Mouse (Mus musculus) kidney, adult 2 months (tissue): ENCODE results near the gene Olfr478. TPM values are rescaled to one million over a fixed set of nuclear protein-coding genes. Genes with fewer than 3 reads are reported as not detected.
"Not testable (repeated sequence)": the region's sequence is repeated elsewhere in the genome, so short reads cannot be mapped to it uniquely, and the experiment has no call there.

Experiments
- DNase-seq: peaks from one replicate; pipeline ENCODE4 v3.0.0; 2021
- H3K27ac ChIP-seq: fragments of 200-500 bp; 2 replicates; pipeline ENCODE4 v1.5.1; 2012; ENCODE audit warnings: low read depth, low read length, control low read depth, inconsistent platforms; ENCODE audit not compliant: insufficient read depth
- H3K27me3 ChIP-seq: fragments of 200-500 bp; replicated peaks from 2 replicates; pipeline ENCODE4 v1.6.1; 2012; ENCODE audit warnings: mild to moderate bottlenecking, moderate library complexity, low read length, inconsistent platforms; ENCODE audit not compliant: control insufficient read depth, insufficient read depth
- H3K36me3 ChIP-seq: fragments of 200-500 bp; 2 replicates; pipeline ENCODE4 v1.6.1; 2012; ENCODE audit warnings: mild to moderate bottlenecking, moderate library complexity, low read length, inconsistent platforms; ENCODE audit not compliant: control insufficient read depth, insufficient read depth
- H3K4me1 ChIP-seq: fragments of 200-500 bp; 2 replicates; pipeline ENCODE4 v1.6.1; 2011; ENCODE audit warnings: low read length; ENCODE audit not compliant: control insufficient read depth, insufficient read depth
- H3K4me3 ChIP-seq: fragments of 200-500 bp; 2 replicates; pipeline ENCODE4 v1.5.1; 2011; ENCODE audit warnings: mild to moderate bottlenecking, low read depth, low read length, control low read depth; ENCODE audit not compliant: insufficient read depth
- CTCF ChIP-seq: fragments of 200-500 bp; conservative IDR thresholded peaks from 2 replicates; pipeline ENCODE4 v1.5.1; 2011; ENCODE audit warnings: low read depth, mild to moderate bottlenecking, control low read depth, low read length, moderate library complexity, mixed read lengths; ENCODE audit not compliant: insufficient read depth, insufficient read length
- POLR2A ChIP-seq: fragments of 200-500 bp; IDR thresholded peaks from one replicate; pipeline ENCODE4 v1.6.1; 2011; ENCODE audit warnings: low read depth, low read length, control low read depth
- WGBS: fragments of 180-500 bp; shearing (Covaris S2); methylation state at CpG from one replicate; pipeline ENCODE4 v1.1.7; 2018; 5-methylcytosine and 5-hydroxymethylcytosine counted together
- polyA plus RNA-seq: library from polyadenylated mRNA; depleted of rRNA; stranded (reverse); fragments of >200 nt; gene quantifications from 2 replicates; pipeline ENCODE4 v1.2.3, GENCODE M21; 2012; rRNA removed

Gene Olfr478
- polyA plus RNA-seq = not detected in 2 replicates

DNA sequence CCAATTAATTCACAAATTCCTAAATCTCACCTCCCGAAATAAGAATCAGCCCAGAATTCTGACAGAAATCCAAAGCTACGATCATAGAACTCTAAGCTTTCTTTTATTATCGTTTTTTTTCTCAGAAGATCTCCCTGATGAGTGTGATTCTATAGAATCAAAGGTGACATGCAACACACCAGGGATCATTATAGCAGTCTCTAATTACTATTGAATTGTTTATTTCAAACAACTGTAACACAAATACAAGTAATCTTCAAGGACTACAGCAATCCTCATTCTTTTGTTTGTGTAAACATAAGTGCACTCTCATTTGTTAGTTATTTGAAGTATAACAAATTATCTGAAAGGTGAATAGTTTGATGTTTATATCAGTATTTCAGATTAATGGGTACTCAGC is at the start of gene Olfr478:
Olfr478 (minus strand) TSS at position 101 of the 400 bp plus-strand sequence.
- Histone ChIP-seq H3K4me1 (no peaks in the 10 kb centered on the region), H3K36me3 (no peaks in the 10 kb centered on the region), H3K4me3 (no peak within 1 kb of the TSS), H3K27me3 (no peaks in the 10 kb centered on the region), H3K27ac (no peak within 1 kb of the TSS)
- TF ChIP-seq POLR2A (no peak), CTCF (no peak)
- DNase-seq = no peak
- WGBS = 70% methylated on average over 3 of the region's 3 CpGs

DNA sequence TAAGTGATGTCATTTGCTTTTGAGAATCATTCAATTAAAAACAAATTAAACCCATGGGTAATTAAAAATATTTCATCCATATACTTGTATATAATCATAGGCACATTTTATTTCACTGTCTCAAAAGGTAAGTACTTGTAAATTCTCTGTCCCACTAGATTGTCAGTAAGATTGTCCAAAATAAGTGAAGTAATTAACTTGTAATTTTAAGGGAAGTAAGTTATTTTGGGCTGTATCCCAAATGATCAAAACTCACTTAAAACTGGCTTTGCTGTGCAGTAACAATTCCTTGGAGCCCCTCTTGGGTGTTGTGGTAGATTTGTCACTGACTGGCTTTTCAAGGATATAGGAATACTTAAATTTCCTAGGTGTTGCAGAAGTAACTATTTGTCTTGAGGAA is 45.8 kb upstream of the Olfr478 start, which contains the start of gene Olfr481:
Olfr481 (plus strand) TSS at position 301 of the 400 bp plus-strand sequence.
- no peak for DNase-seq
- Histone ChIP-seq H3K4me3 (no peak within 1 kb of the TSS), H3K36me3 (no peaks in the 10 kb centered on the region), H3K4me1 (no peaks in the 10 kb centered on the region), H3K27ac (no peak within 1 kb of the TSS), H3K27me3 (no peaks in the 10 kb centered on the region)
- TF ChIP-seq CTCF (no peak), POLR2A (no peak)

DNA sequence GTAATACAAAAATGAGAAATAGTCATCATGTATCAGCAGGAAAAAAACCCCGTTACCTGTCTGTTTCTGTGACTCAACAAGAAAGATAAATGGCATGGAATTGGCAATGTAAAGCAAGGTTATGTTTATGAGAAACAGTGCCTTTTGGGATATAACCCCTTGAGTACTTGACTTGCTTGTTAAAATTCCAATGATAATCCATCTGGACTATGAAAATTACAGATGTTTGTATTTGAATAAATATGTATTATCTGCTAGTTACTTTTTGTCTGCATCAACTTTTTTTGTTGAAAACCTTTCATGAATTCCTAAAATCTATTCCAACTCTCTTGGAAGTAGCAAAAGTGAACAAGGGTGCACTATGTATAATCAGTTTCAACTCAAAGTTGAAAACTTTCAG is 33.5 kb upstream of the Olfr478 start, which contains the start of gene Olfr480:
Olfr480 (minus strand) TSS at position 101 of the 400 bp plus-strand sequence.
- WGBS = 78% methylated on average over 1 of the region's 1 CpGs
- H3K4me3 ChIP-seq = no peak within 1 kb of the TSS
- H3K27me3 ChIP-seq = no peaks in the 10 kb centered on the region
- no peak within 1 kb of the TSS for H3K27ac ChIP-seq
- no peak for TF ChIP-seq POLR2A
- TF ChIP-seq CTCF = no peak
- H3K36me3 ChIP-seq = no peaks in the 10 kb centered on the region
- H3K4me1 ChIP-seq = no peaks in the 10 kb centered on the region
- no peak for DNase-seq

DNA sequence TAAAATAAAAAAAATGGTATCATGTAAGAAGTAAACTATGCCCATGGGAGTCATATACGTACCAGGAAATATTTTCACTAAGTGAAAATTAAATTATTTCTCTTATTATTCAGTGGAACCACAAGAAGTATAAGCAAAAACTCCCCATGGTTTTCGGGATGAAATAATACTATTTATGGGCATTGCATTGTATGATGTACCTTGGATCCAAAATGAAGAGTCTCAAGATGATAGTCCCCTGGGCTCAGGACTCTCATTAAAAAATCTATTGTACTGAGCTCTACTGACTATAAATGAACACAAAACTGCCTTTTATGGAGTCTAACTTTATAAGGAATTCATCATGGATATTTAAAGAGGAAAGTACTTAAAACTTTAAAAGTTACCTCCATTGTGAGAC is 16.6 kb upstream of the Olfr478 start, which contains the start of gene Olfr479:
Olfr479 (plus strand) TSS at position 301 of the 400 bp plus-strand sequence.
- no peak within 1 kb of the TSS for H3K27ac ChIP-seq
- 89% methylated on average over 2 of the region's 2 CpGs for WGBS
- H3K27me3 ChIP-seq = no peaks in the 10 kb centered on the region
- H3K4me1 ChIP-seq = no peaks in the 10 kb centered on the region
- H3K4me3 ChIP-seq = no peak within 1 kb of the TSS
- no peak for DNase-seq
- H3K36me3 ChIP-seq = no peaks in the 10 kb centered on the region
- TF ChIP-seq CTCF (no peak), POLR2A (no peak)

- H3K36me3 ChIP-seq, H3K4me1 ChIP-seq, H3K27me3 ChIP-seq, H3K4me3 ChIP-seq, H3K27ac ChIP-seq, DNase-seq: not testable (repeated sequence)
These were observed 19.5 kb downstream of the Olfr478 start for GRCm38 (mm10) chr7:108014256-108014655.

- no peak for DNase-seq
- Histone ChIP-seq H3K36me3 (no peaks in the 10 kb centered on the region), H3K4me3 (no peak within 1 kb of the TSS), H3K4me1 (no peaks in the 10 kb centered on the region), H3K27ac (no peak within 1 kb of the TSS), H3K27me3 (no peaks in the 10 kb centered on the region)
- WGBS = 73% methylated on average over 2 of the region's 2 CpGs
- TF ChIP-seq CTCF (no peak), POLR2A (no peak)
These were observed 47.4 kb downstream of the Olfr478 start, which contains the start of gene Olfr477 for GRCm38 (mm10) chr7:107986393-107986792. Gene Olfr477, plus strand, starts transcription at chr7:107986693.

Other genes starting within 250 kb of the Olfr478 start
- gene Ovch2, start 232.8 kb downstream of the Olfr478 start, polyA plus RNA-seq = not detected in 2 replicates
- gene Olfr467, start 221.7 kb downstream of the Olfr478 start, polyA plus RNA-seq = not detected in 2 replicates
- gene Olfr469, start 208.4 kb downstream of the Olfr478 start, polyA plus RNA-seq = not detected in 2 replicates
- gene Olfr470, start 186.5 kb downstream of the Olfr478 start, polyA plus RNA-seq = not detected in 2 replicates
- gene Olfr472, start 136.1 kb downstream of the Olfr478 start, polyA plus RNA-seq = not detected in 2 replicates
- gene Olfr473, start 103.5 kb downstream of the Olfr478 start, polyA plus RNA-seq = not detected in 2 replicates
- gene Olfr474, start 79.3 kb downstream of the Olfr478 start, polyA plus RNA-seq = not detected in 2 replicates
- gene Olfr476, start 69.2 kb downstream of the Olfr478 start, polyA plus RNA-seq = not detected in 2 replicates
- gene Olfr477, start 47.3 kb downstream of the Olfr478 start, polyA plus RNA-seq = not detected in 2 replicates
- not detected in 2 replicates for gene Olfr479, start 16.7 kb upstream of the Olfr478 start, polyA plus RNA-seq
- not detected in 2 replicates for gene Olfr480, start 33.4 kb upstream of the Olfr478 start, polyA plus RNA-seq
- gene Olfr481, start 45.9 kb upstream of the Olfr478 start, polyA plus RNA-seq = not detected in 2 replicates
- 0.03 TPM in 1 of 2 replicates, not detected in the other for gene Olfr482, start 63.6 kb upstream of the Olfr478 start, polyA plus RNA-seq
- gene Olfr483, start 66.9 kb upstream of the Olfr478 start, polyA plus RNA-seq = not detected in 2 replicates
- not detected in 2 replicates for gene Olfr484, start 93.5 kb upstream of the Olfr478 start, polyA plus RNA-seq
- not detected in 2 replicates for gene Olfr485, start 125.9 kb upstream of the Olfr478 start, polyA plus RNA-seq
- gene Olfr486, start 138.8 kb upstream of the Olfr478 start, polyA plus RNA-seq = not detected in 2 replicates
- gene Olfr487, start 180.6 kb upstream of the Olfr478 start, polyA plus RNA-seq = not detected in 2 replicates
- gene Olfr488, start 224.4 kb upstream of the Olfr478 start, polyA plus RNA-seq = not detected in 2 replicates